Mouse (Mus musculus) T-cell, adult 2 months (primary cell): Measurements from ENCODE around the gene Gm11569.
"Not testable (repeated sequence)": the region's sequence is repeated elsewhere in the genome, so short reads cannot be mapped to it uniquely, and the experiment has no call there.

ENCODE experiments used
- DNase-seq: peaks from one replicate; pipeline ENCODE4 v3.0.0; 2022; ENCODE audit warnings: low spot score

Gene Gm11569

GRCm38 (mm10) chr11:99798832-99799231 is at the start of gene Gm11569:
Gm11569 (minus strand) TSS chr11:99798932.
- DNase-seq, result not testable (repeated sequence)

GRCm38 (mm10) chr11:99846746-99847145 is 48.0 kb upstream of the Gm11569 start:
- no peak for DNase-seq

GRCm38 (mm10) chr11:99842185-99842584 is 43.5 kb upstream of the Gm11569 start:
- no peak for DNase-seq

GRCm38 (mm10) chr11:99837966-99838365 is 39.2 kb upstream of the Gm11569 start, which contains the start of gene 2300003K06Rik:
2300003K06Rik (minus strand) TSS chr11:99838066.
- DNase-seq, result no peak

- DNase-seq, result not testable (repeated sequence)
Measured at GRCm38 (mm10) chr11:99815566-99815965, 16.8 kb upstream of the Gm11569 start, which contains the start of gene Gm11564. Gm11564 (minus strand) TSS chr11:99815666.

- not testable (repeated sequence) for DNase-seq
Measured at GRCm38 (mm10) chr11:99809792-99810191, 11.1 kb upstream of the Gm11569 start, which contains the start of gene Krtap4-13. Krtap4-13 (minus strand) TSS chr11:99809892.

GRCm38 (mm10) chr11:99804346-99804745 is 5.6 kb upstream of the Gm11569 start, which contains the start of gene Gm11554:
Gm11554 (minus strand) TSS chr11:99804446.
- not testable (repeated sequence) for DNase-seq

- DNase-seq, result no peak
Measured at GRCm38 (mm10) chr11:99793367-99793766, 5.4 kb downstream of the Gm11569 start, which contains the start of gene Gm11596. Gm11596 (minus strand) TSS chr11:99793467.

- DNase-seq, result not testable (repeated sequence)
Measured at GRCm38 (mm10) chr11:99784900-99785299, 13.8 kb downstream of the Gm11569 start, which contains the start of gene Krtap4-9. Krtap4-9 (plus strand) TSS chr11:99785200.

GRCm38 (mm10) chr11:99780604-99781003 is 18.1 kb downstream of the Gm11569 start, which contains the start of gene Krtap4-8:
Krtap4-8 (minus strand) TSS chr11:99780704.
- DNase-seq, result no peak

GRCm38 (mm10) chr11:99778401-99778800 is 20.3 kb downstream of the Gm11569 start:
- DNase-seq, result no peak

GRCm38 (mm10) chr11:99772813-99773212 is 25.9 kb downstream of the Gm11569 start, which contains the start of gene Gm11595:
Gm11595 (minus strand) TSS chr11:99772913.
- DNase-seq, result not testable (repeated sequence)

- DNase-seq, result no peak
Measured at GRCm38 (mm10) chr11:99768410-99768809, 30.3 kb downstream of the Gm11569 start.

- DNase-seq, result no peak
Measured at GRCm38 (mm10) chr11:99758877-99759276, 39.9 kb downstream of the Gm11569 start.
